Mouse (Mus musculus) megakaryocyte, adult 5-6 weeks (primary cell): ENCODE results near the gene Nudt8. TPM values are rescaled to one million over a fixed set of nuclear protein-coding genes. Genes with fewer than 3 reads are reported as not detected.
"Not testable (repeated sequence)": the region's sequence is repeated elsewhere in the genome, so short reads cannot be mapped to it uniquely, and the experiment has no call there.

Experiments
- ATAC-seq: 2 replicates; pipeline ENCODE4 v1.8.0; 2016; ENCODE audit warnings: mild to moderate bottlenecking, inconsistent platforms; ENCODE audit not compliant: poor library complexity, severe bottlenecking
- total RNA-seq, 2 experiments: library from RNA; stranded (forward) in 1 of 2; stranded (reverse) in 1 of 2; fragments of 153-499, 151-499 nt in 1 of 2; fragments of 221-1000, 200-1000 nt in 1 of 2; gene quantifications; 2 replicates each; pipeline versions ENCODE4 v1.2.3 to v1.2.4; 2015 to 2017

Nudt8 gene
- total RNA-seq, 2 experiments from 2014 or later: 5.7 to 8.6 TPM

GRCm38 (mm10) chr19:4046866-4047254 is 46.5 kb downstream of the Nudt8 start:
- ATAC-seq: no peak

GRCm38 (mm10) chr19:4047859-4048258 is 47.5 kb downstream of the Nudt8 start:
- peak; percentile 75 for ATAC-seq

GRCm38 (mm10) chr19:4049069-4049468 is 48.7 kb downstream of the Nudt8 start:
- not testable (repeated sequence) for ATAC-seq

GRCm38 (mm10) chr19:4051016-4051415 is 50.6 kb downstream of the Nudt8 start:
- no peak for ATAC-seq

Other genes starting within 250 kb of the Nudt8 start
Only the 30 nearest of the 32 such genes appear.
- gene Chka, start 148.8 kb upstream of the Nudt8 start, total RNA-seq (2015): 15.9 and 18.9 TPM in 2 replicates
- 19.2 and 22.0 TPM in 2 replicates for gene Chka, start 148.8 kb upstream of the Nudt8 start, total RNA-seq (2017)
- 197 and 207 TPM in 2 replicates for gene Tcirg1, start 93.4 kb upstream of the Nudt8 start, total RNA-seq (2015)
- gene Tcirg1, start 93.4 kb upstream of the Nudt8 start, total RNA-seq (2017): 315 and 316 TPM in 2 replicates
- 213 and 215 TPM in 2 replicates for gene Ndufs8, start 87.8 kb upstream of the Nudt8 start, total RNA-seq (2015)
- 60.4 and 83.5 TPM in 2 replicates for gene Ndufs8, start 87.8 kb upstream of the Nudt8 start, total RNA-seq (2017)
- 47.3 and 48.1 TPM in 2 replicates for gene Aldh3b1, start 70.8 kb upstream of the Nudt8 start, total RNA-seq (2015)
- gene Aldh3b1, start 70.8 kb upstream of the Nudt8 start, total RNA-seq (2017): 104 TPM in 2 replicates
- gene Unc93b1, start 65.4 kb upstream of the Nudt8 start, total RNA-seq (2015): 242 and 258 TPM in 2 replicates
- gene Unc93b1, start 65.4 kb upstream of the Nudt8 start, total RNA-seq (2017): 447 and 483 TPM in 2 replicates
- 1.4 and 2.7 TPM in 2 replicates for gene Aldh3b3, start 41.9 kb upstream of the Nudt8 start, total RNA-seq (2015)
- 2.4 TPM in 2 replicates for gene Aldh3b3, start 41.9 kb upstream of the Nudt8 start, total RNA-seq (2017)
- gene Aldh3b2, start 28.3 kb upstream of the Nudt8 start, total RNA-seq (2015): 0.18 and 2.2 TPM in 2 replicates
- 0.28 and 0.55 TPM in 2 replicates for gene Aldh3b2, start 28.3 kb upstream of the Nudt8 start, total RNA-seq (2017)
- 0.51 and 0.62 TPM in 2 replicates for gene Acy3, start 14.0 kb upstream of the Nudt8 start, total RNA-seq (2015)
- not detected in 2 replicates for gene Acy3, start 14.0 kb upstream of the Nudt8 start, total RNA-seq (2017)
- not detected in 2 replicates for gene Tbx10, start 7.8 kb upstream of the Nudt8 start, total RNA-seq (2015)
- gene Tbx10, start 7.8 kb upstream of the Nudt8 start, total RNA-seq (2017): not detected in 2 replicates
- 0.45 TPM in 1 of 2 replicates, not detected in the other for gene Gm49405, start within 50 bp of the Nudt8 start, total RNA-seq (2015)
- 0.28 and 1.2 TPM in 2 replicates for gene Gm49405, start within 50 bp of the Nudt8 start, total RNA-seq (2017)
- gene Doc2g, start 2.7 kb downstream of the Nudt8 start, total RNA-seq (2015): 1.2 and 1.5 TPM in 2 replicates
- gene Doc2g, start 2.7 kb downstream of the Nudt8 start, total RNA-seq (2017): 0.18 and 0.37 TPM in 2 replicates
- gene Ndufv1, start 12.2 kb downstream of the Nudt8 start, total RNA-seq (2015): 82.1 and 103 TPM in 2 replicates
- gene Ndufv1, start 12.2 kb downstream of the Nudt8 start, total RNA-seq (2017): 151 and 169 TPM in 2 replicates
- gene Gstp1, start 37.4 kb downstream of the Nudt8 start, total RNA-seq (2015): 257 and 287 TPM in 2 replicates
- 69.5 and 80.2 TPM in 2 replicates for gene Gstp1, start 37.4 kb downstream of the Nudt8 start, total RNA-seq (2017)
- gene Gstp2, start 45.4 kb downstream of the Nudt8 start, total RNA-seq (2015): 4.8 TPM in 1 of 2 replicates, not detected in the other
- 1.8 TPM in 1 of 2 replicates, not detected in the other for gene Gstp2, start 45.4 kb downstream of the Nudt8 start, total RNA-seq (2017)
- gene Gstp3, start 59.0 kb downstream of the Nudt8 start, total RNA-seq (2015): 3.0 and 5.0 TPM in 2 replicates
- 4.0 and 4.5 TPM in 2 replicates for gene Gstp3, start 59.0 kb downstream of the Nudt8 start, total RNA-seq (2017)
- not detected in 2 replicates for gene Cabp2, start 81.0 kb downstream of the Nudt8 start, total RNA-seq (2015)
- gene Cabp2, start 81.0 kb downstream of the Nudt8 start, total RNA-seq (2017): not detected in 2 replicates
- gene Cdk2ap2, start 96.6 kb downstream of the Nudt8 start, total RNA-seq (2015): 245 and 277 TPM in 2 replicates
- 72.9 and 83.4 TPM in 2 replicates for gene Cdk2ap2, start 96.6 kb downstream of the Nudt8 start, total RNA-seq (2017)
- 38.3 and 47.7 TPM in 2 replicates for gene Pitpnm1, start 99.4 kb downstream of the Nudt8 start, total RNA-seq (2015)
- 30.2 and 38.9 TPM in 2 replicates for gene Pitpnm1, start 99.4 kb downstream of the Nudt8 start, total RNA-seq (2017)
- gene Aip, start 125.3 kb downstream of the Nudt8 start, total RNA-seq (2015): 111 and 139 TPM in 2 replicates
- gene Aip, start 125.3 kb downstream of the Nudt8 start, total RNA-seq (2017): 72.5 and 76.7 TPM in 2 replicates
- gene Gpr152, start 139.2 kb downstream of the Nudt8 start, total RNA-seq (2015): not detected in 2 replicates
- gene Gpr152, start 139.2 kb downstream of the Nudt8 start, total RNA-seq (2017): not detected in 2 replicates
- gene Cabp4, start 143.5 kb downstream of the Nudt8 start, total RNA-seq (2015): 0.14 and 0.22 TPM in 2 replicates
- gene Cabp4, start 143.5 kb downstream of the Nudt8 start, total RNA-seq (2017): not detected in 2 replicates
- gene Coro1b, start 148.0 kb downstream of the Nudt8 start, total RNA-seq (2015): 279 and 345 TPM in 2 replicates
- gene Coro1b, start 148.0 kb downstream of the Nudt8 start, total RNA-seq (2017): 142 and 161 TPM in 2 replicates
- 30.5 and 42.1 TPM in 2 replicates for gene Ptprcap, start 153.0 kb downstream of the Nudt8 start, total RNA-seq (2015)
- 43.9 and 44.8 TPM in 2 replicates for gene Ptprcap, start 153.0 kb downstream of the Nudt8 start, total RNA-seq (2017)
- gene Rps6kb2, start 162.8 kb downstream of the Nudt8 start, total RNA-seq (2015): 21.0 and 26.7 TPM in 2 replicates
- gene Rps6kb2, start 162.8 kb downstream of the Nudt8 start, total RNA-seq (2017): 21.0 and 25.0 TPM in 2 replicates
- 3.9 and 4.7 TPM in 2 replicates for gene Carns1, start 174.9 kb downstream of the Nudt8 start, total RNA-seq (2015)
- 1.3 and 2.0 TPM in 2 replicates for gene Carns1, start 174.9 kb downstream of the Nudt8 start, total RNA-seq (2017)
- 52.8 and 59.9 TPM in 2 replicates for gene Tbc1d10c, start 190.7 kb downstream of the Nudt8 start, total RNA-seq (2015)
- 21.5 and 33.5 TPM in 2 replicates for gene Tbc1d10c, start 190.7 kb downstream of the Nudt8 start, total RNA-seq (2017)
- gene Ppp1ca, start 191.5 kb downstream of the Nudt8 start, total RNA-seq (2015): 496 and 536 TPM in 2 replicates
- 639 and 705 TPM in 2 replicates for gene Ppp1ca, start 191.5 kb downstream of the Nudt8 start, total RNA-seq (2017)
- gene Rad9a, start 201.1 kb downstream of the Nudt8 start, total RNA-seq (2015): 32.8 and 36.7 TPM in 2 replicates
- 21.4 and 22.8 TPM in 2 replicates for gene Rad9a, start 201.1 kb downstream of the Nudt8 start, total RNA-seq (2017)
- 1.4 and 2.9 TPM in 2 replicates for gene Clcf1, start 213.7 kb downstream of the Nudt8 start, total RNA-seq (2015)
- 0.40 and 2.2 TPM in 2 replicates for gene Clcf1, start 213.7 kb downstream of the Nudt8 start, total RNA-seq (2017)
- gene AC109138.7, start 213.8 kb downstream of the Nudt8 start, total RNA-seq (2015): not detected in 2 replicates
- not detected in 2 replicates for gene AC109138.7, start 213.8 kb downstream of the Nudt8 start, total RNA-seq (2017)